Mouse (Mus musculus): ENCODE results near the gene Tspan4. TPM values are rescaled to one million over a fixed set of nuclear protein-coding genes. Genes with fewer than 3 reads are reported as not detected.

Tspan4 gene
- polyA plus RNA-seq, 1 experiment from 2014 or later: 55.7 TPM

GRCm38 (mm10) chr7:141464603-141465201 lies 10.3 kb upstream of the Tspan4 start:
- ATAC-seq (ENCODE audit: low read depth): no peak
- Histone ChIP-seq H3K4me3 (ENCODE audit: low read depth, low read length) (peak overlapping the region; percentile 12; the same call in 1 of the 2 replicates), H3K9me3 (ENCODE audit: control insufficient read depth, low read length) (no peaks in the 10 kb centered on the region), H3K27me3 (ENCODE audit: control insufficient read depth, insufficient read depth, low read length) (peaks cover 46% of the 10 kb centered on the region), H3K36me3 (ENCODE audit: control insufficient read depth, insufficient read depth, low read length) (peaks cover 1% of the 10 kb centered on the region; the same call in 1 of the 2 replicates), H3K9ac (replicated peaks; ENCODE audit: low read depth, low read length) (no peak overlapping the region), H3K27ac (ENCODE audit: low read depth, low read length) (no peak overlapping the region), H3K4me1 (ENCODE audit: control insufficient read depth, insufficient read depth, low read length) (peaks cover 20% of the 10 kb centered on the region), H3K4me2 (ENCODE audit: low read depth, low read length) (peak overlapping the region; percentile 32; the same call in 1 of the 2 replicates)
- WGBS: 4% methylated on average over 35 of the region's 38 CpGs

GRCm38 (mm10) chr7:141465388-141466044 lies 9.5 kb upstream of the Tspan4 start:
- Histone ChIP-seq H3K36me3 (ENCODE audit: control insufficient read depth, insufficient read depth, low read length) (peaks cover 7% of the 10 kb centered on the region), H3K27ac (ENCODE audit: low read depth, low read length) (no peak overlapping the region), H3K9me3 (ENCODE audit: control insufficient read depth, low read length) (no peaks in the 10 kb centered on the region), H3K9ac (replicated peaks; ENCODE audit: low read depth, low read length) (no peak overlapping the region), H3K27me3 (ENCODE audit: control insufficient read depth, insufficient read depth, low read length) (peaks cover 41% of the 10 kb centered on the region), H3K4me2 (ENCODE audit: low read depth, low read length) (no peak overlapping the region), H3K4me1 (ENCODE audit: control insufficient read depth, insufficient read depth, low read length) (peaks cover 22% of the 10 kb centered on the region), H3K4me3 (ENCODE audit: low read depth, low read length) (no peak overlapping the region)
- no peak for ATAC-seq (ENCODE audit: low read depth)
- 38% methylated on average over 10 of the region's 10 CpGs for WGBS

- no peak overlapping the region for H3K9ac ChIP-seq (replicated peaks; ENCODE audit: low read depth, low read length)
- H3K4me2 ChIP-seq (ENCODE audit: low read depth, low read length): no peak overlapping the region
- 83% methylated on average over 7 of the region's 7 CpGs for WGBS
- no peaks in the 10 kb centered on the region for H3K9me3 ChIP-seq (ENCODE audit: control insufficient read depth, low read length)
- H3K4me3 ChIP-seq (ENCODE audit: low read depth, low read length): no peak overlapping the region
- H3K27me3 ChIP-seq (ENCODE audit: control insufficient read depth, insufficient read depth, low read length): peaks cover 36% of the 10 kb centered on the region
- no peak overlapping the region for H3K27ac ChIP-seq (ENCODE audit: low read depth, low read length)
- no peak for ATAC-seq (ENCODE audit: low read depth)
- peaks cover 22% of the 10 kb centered on the region for H3K4me1 ChIP-seq (ENCODE audit: control insufficient read depth, insufficient read depth, low read length)
- peaks cover 11% of the 10 kb centered on the region for H3K36me3 ChIP-seq (ENCODE audit: control insufficient read depth, insufficient read depth, low read length)
Observed at GRCm38 (mm10) chr7:141466045-141466394, 9.0 kb upstream of the Tspan4 start.

GRCm38 (mm10) chr7:141466607-141467148 lies 8.4 kb upstream of the Tspan4 start:
- no peak overlapping the region for H3K27ac ChIP-seq (ENCODE audit: low read depth, low read length)
- ATAC-seq (ENCODE audit: low read depth): no peak
- H3K4me1 ChIP-seq (ENCODE audit: control insufficient read depth, insufficient read depth, low read length): peaks cover 22% of the 10 kb centered on the region
- no peaks in the 10 kb centered on the region for H3K9me3 ChIP-seq (ENCODE audit: control insufficient read depth, low read length)
- peaks cover 17% of the 10 kb centered on the region for H3K36me3 ChIP-seq (ENCODE audit: control insufficient read depth, insufficient read depth, low read length)
- peak overlapping the region; percentile 59 for H3K4me3 ChIP-seq (ENCODE audit: low read depth, low read length)
- 68% methylated on average over 10 of the region's 10 CpGs for WGBS
- H3K27me3 ChIP-seq (ENCODE audit: control insufficient read depth, insufficient read depth, low read length): peaks cover 34% of the 10 kb centered on the region
- no peak overlapping the region for H3K9ac ChIP-seq (replicated peaks; ENCODE audit: low read depth, low read length)
- H3K4me2 ChIP-seq (ENCODE audit: low read depth, low read length): peak overlapping the region; percentile 60

GRCm38 (mm10) chr7:141467230-141468030 lies 7.6 kb upstream of the Tspan4 start, which contains the start of gene Cd151:
TSS of gene Cd151 (plus strand) at chr7:141467392.
- peak within 1 kb of the TSS; percentile 59 for H3K4me3 ChIP-seq (ENCODE audit: low read depth, low read length)
- H3K4me2 ChIP-seq (ENCODE audit: low read depth, low read length): peak within 1 kb of the TSS; percentile 60
- H3K27ac ChIP-seq (ENCODE audit: low read depth, low read length): peak within 1 kb of the TSS; percentile 81
- no peaks in the 10 kb centered on the region for H3K9me3 ChIP-seq (ENCODE audit: control insufficient read depth, low read length)
- H3K9ac ChIP-seq (replicated peaks; ENCODE audit: low read depth, low read length): peak within 1 kb of the TSS; percentile 84
- H3K4me1 ChIP-seq (ENCODE audit: control insufficient read depth, insufficient read depth, low read length): peaks cover 20% of the 10 kb centered on the region
- peaks cover 28% of the 10 kb centered on the region for H3K27me3 ChIP-seq (ENCODE audit: control insufficient read depth, insufficient read depth, low read length)
- WGBS: 1% methylated on average over 52 of the region's 52 CpGs
- peak; percentile 50 for ATAC-seq (ENCODE audit: low read depth)
- peaks cover 17% of the 10 kb centered on the region for H3K36me3 ChIP-seq (ENCODE audit: control insufficient read depth, insufficient read depth, low read length)

GRCm38 (mm10) chr7:141468164-141468521 lies 6.9 kb upstream of the Tspan4 start:
- peaks cover 17% of the 10 kb centered on the region for H3K36me3 ChIP-seq (ENCODE audit: control insufficient read depth, insufficient read depth, low read length)
- peaks cover 20% of the 10 kb centered on the region for H3K4me1 ChIP-seq (ENCODE audit: control insufficient read depth, insufficient read depth, low read length)
- peak overlapping the region; percentile 81 for H3K27ac ChIP-seq (ENCODE audit: low read depth, low read length)
- ATAC-seq (ENCODE audit: low read depth): no peak
- H3K9ac ChIP-seq (replicated peaks; ENCODE audit: low read depth, low read length): peak overlapping the region; percentile 84
- H3K4me3 ChIP-seq (ENCODE audit: low read depth, low read length): peak overlapping the region; percentile 59
- H3K4me2 ChIP-seq (ENCODE audit: low read depth, low read length): peak overlapping the region; percentile 60
- no peaks in the 10 kb centered on the region for H3K9me3 ChIP-seq (ENCODE audit: control insufficient read depth, low read length)
- 15% methylated on average over 5 of the region's 5 CpGs for WGBS
- H3K27me3 ChIP-seq (ENCODE audit: control insufficient read depth, insufficient read depth, low read length): peaks cover 25% of the 10 kb centered on the region

GRCm38 (mm10) chr7:141468522-141469211 lies 6.4 kb upstream of the Tspan4 start:
- H3K4me3 ChIP-seq (ENCODE audit: low read depth, low read length): peak overlapping the region; percentile 59
- no peaks in the 10 kb centered on the region for H3K9me3 ChIP-seq (ENCODE audit: control insufficient read depth, low read length)
- ATAC-seq (ENCODE audit: low read depth): peak; percentile 81
- peaks cover 20% of the 10 kb centered on the region for H3K27me3 ChIP-seq (ENCODE audit: control insufficient read depth, insufficient read depth, low read length)
- 11% methylated on average over 8 of the region's 8 CpGs for WGBS
- H3K36me3 ChIP-seq (ENCODE audit: control insufficient read depth, insufficient read depth, low read length): peaks cover 17% of the 10 kb centered on the region
- H3K27ac ChIP-seq (ENCODE audit: low read depth, low read length): peak overlapping the region; percentile 81
- peaks cover 23% of the 10 kb centered on the region for H3K4me1 ChIP-seq (ENCODE audit: control insufficient read depth, insufficient read depth, low read length)
- H3K9ac ChIP-seq (replicated peaks; ENCODE audit: low read depth, low read length): peak overlapping the region; percentile 84
- peak overlapping the region; percentile 60 for H3K4me2 ChIP-seq (ENCODE audit: low read depth, low read length)

GRCm38 (mm10) chr7:141469352-141469751 lies 5.7 kb upstream of the Tspan4 start:
- WGBS: 68% methylated on average over 6 of the region's 6 CpGs
- Histone ChIP-seq H3K4me3 (ENCODE audit: low read depth, low read length) (peak overlapping the region; percentile 59; the same call in 1 of the 2 replicates), H3K36me3 (ENCODE audit: control insufficient read depth, insufficient read depth, low read length) (peaks cover 17% of the 10 kb centered on the region)

More at GRCm38 (mm10) chr7:141469352-141469751, 5.7 kb upstream of the Tspan4 start:
- H3K4me1 ChIP-seq (ENCODE audit: control insufficient read depth, insufficient read depth, low read length): peaks cover 30% of the 10 kb centered on the region
- ATAC-seq (ENCODE audit: low read depth): no peak
- H3K9me3 ChIP-seq (ENCODE audit: control insufficient read depth, low read length): no peaks in the 10 kb centered on the region
- H3K9ac ChIP-seq (replicated peaks; ENCODE audit: low read depth, low read length): peak overlapping the region; percentile 37
- peak overlapping the region; percentile 69; the same call in 1 of the 2 replicates for H3K27ac ChIP-seq (ENCODE audit: low read depth, low read length)
- peak overlapping the region; percentile 60 for H3K4me2 ChIP-seq (ENCODE audit: low read depth, low read length)
- peaks cover 13% of the 10 kb centered on the region for H3K27me3 ChIP-seq (ENCODE audit: control insufficient read depth, insufficient read depth, low read length)
